Mouse (Mus musculus): ENCODE data around the gene Uvrag.

Uvrag gene

DNA sequence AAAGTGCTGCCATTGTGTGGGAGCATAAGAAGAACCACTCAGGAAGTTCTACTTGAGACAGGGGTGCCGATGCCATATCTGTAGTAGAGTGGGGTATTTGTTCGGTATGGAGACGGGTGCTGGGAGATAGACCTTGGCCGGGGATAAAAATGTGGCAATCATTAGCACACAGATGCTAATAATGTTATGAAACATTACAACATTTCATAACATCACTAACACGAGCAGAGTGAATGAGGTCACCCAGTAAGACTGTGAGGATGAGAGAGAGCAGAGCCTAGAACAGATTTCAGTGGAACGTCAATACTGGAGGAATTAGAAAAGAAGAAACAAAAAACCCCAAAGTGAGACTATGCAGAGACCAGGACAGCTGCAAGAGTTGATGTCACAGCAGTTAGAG is 116.2 kb downstream of the Uvrag start:
- DNase-seq (ENCODE audit: low spot score in 2 of 2): no peak

DNA sequence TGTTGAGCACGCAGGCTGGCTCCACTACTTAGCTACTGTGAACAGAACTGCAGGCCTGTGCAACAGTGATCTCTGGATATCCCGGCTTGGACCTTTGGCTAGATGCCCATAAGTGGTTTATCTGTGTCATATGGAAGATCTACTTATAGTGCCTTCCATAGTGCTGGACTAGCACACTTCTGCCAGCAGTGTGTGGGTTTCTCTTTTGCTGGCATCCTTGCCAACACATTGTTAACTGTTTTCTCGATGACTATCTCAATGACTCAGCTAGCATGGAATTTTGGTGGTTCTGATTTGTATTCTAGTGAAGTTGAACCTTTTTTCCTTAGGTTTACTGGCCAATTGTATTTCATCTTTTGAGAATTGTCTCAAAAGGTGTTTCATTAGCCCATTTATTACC is 117.0 kb downstream of the Uvrag start:
- DNase-seq (ENCODE audit: low spot score in 2 of 2): no peak

- DNase-seq (ENCODE audit: low spot score in 2 of 2): no peak
Measured at GRCm38 (mm10) chr7:99021277-99021676, 119.7 kb downstream of the Uvrag start.

GRCm38 (mm10) chr7:99020353-99020752 is 120.6 kb downstream of the Uvrag start:
- DNase-seq (ENCODE audit: low spot score in 2 of 2): no peak

DNA sequence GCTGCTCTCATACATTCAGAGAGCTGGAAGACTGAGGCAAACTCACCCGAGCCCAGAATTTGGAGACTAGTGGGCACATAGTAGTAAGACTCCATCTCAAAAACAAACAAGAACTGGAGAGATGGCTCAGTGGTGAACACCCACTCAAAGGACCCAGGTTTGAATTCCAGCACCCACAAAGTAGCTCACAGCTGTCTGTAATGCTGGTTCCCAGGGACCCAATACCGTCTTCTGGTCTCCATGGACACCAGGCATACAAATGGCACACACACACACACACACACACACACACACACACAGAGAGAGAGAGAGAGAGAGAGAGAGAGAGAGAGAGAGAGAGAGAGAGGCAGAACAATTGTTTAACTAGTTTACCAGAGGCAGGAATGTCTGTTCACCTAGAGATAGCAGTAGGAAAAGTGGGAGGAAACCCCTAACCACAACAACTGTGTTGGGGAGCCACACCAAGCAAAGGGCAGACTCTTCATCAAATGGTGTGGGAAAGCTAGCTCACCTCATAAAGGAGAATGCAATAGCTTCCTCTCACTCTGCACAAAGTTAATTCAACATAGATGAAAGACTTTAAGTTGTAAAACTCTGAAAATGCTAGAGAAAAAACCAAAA is 123.6 kb downstream of the Uvrag start:
- DNase-seq (ENCODE audit: low spot score in 2 of 2): no peak

GRCm38 (mm10) chr7:99015914-99016313 is 125.0 kb downstream of the Uvrag start:
- no peak for DNase-seq (ENCODE audit: low spot score in 2 of 2)

DNA sequence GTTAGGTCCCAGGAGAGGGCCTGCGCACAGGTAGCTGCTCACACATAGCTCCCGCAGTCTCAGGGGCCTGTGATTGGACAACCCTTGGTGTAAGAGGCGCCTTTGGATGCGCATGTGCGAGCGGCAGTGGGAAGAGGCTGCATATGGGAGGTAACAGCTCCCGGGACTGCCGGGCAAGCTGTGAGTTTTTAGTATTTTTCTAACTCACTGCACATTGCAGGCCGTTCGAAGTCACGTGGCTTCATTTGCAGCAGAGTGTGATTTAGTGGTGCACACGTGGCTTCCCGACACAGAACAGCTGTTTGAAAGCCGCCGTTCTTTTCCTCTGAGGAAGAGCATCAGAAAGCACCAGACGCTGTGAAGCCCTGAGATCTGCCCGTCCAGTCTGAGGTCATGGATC is 125.5 kb downstream of the Uvrag start:
- DNase-seq (ENCODE audit: low spot score in 2 of 2): peak; percentile 53 to 73

GRCm38 (mm10) chr7:99014620-99015019 is 126.3 kb downstream of the Uvrag start:
- DNase-seq (ENCODE audit: low spot score in 2 of 2): no peak

- DNase-seq (ENCODE audit: low spot score in 2 of 2): no peak
Measured at GRCm38 (mm10) chr7:99007506-99008354, 133.2 kb downstream of the Uvrag start.

DNA sequence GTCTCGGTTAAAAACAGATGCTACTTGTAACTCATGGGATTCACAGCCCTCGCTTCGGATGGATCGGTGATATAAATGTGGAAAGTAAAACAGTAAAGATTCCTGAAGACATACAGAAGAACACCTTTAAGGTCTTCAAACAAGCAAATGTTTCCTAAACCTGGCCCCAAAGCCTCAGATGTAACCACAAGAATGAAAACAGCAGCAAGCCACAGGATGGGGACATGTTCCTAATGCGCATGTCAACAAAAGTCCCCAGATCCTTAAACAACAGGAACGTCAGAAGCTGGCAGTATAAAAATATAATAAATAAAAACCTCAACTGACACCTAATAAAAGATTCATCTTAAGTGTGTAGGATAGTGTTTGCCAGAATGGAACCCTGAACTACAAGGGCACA is 137.7 kb downstream of the Uvrag start:
- no peak for DNase-seq (ENCODE audit: low spot score in 2 of 2)

GRCm38 (mm10) chr7:98998722-98999121 is 142.2 kb downstream of the Uvrag start:
- no peak for DNase-seq (ENCODE audit: low spot score in 2 of 2)

DNA sequence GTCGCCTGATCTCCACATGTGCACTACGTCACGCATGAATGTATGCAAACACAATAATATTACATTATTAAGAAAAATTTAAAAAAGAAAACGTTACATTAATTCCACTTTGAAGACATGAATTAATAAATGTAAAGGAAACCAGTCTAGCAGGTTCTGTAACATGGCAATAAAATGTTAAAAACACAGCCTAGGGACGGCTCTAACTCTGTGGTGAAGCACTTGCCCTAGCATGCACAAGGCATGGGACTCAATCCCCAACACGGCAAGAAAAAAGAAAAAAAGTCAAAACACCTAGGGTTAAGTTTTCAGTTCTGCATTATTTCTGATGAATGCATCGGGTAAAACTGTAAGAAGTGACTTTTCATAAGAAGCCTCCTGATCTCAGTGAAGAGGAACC is 143.2 kb downstream of the Uvrag start:
- no peak for DNase-seq (ENCODE audit: low spot score in 2 of 2)

- no peak for DNase-seq (ENCODE audit: low spot score in 2 of 2)
Measured at GRCm38 (mm10) chr7:98996791-98997190, 144.2 kb downstream of the Uvrag start.

- no peak for DNase-seq (ENCODE audit: low spot score in 2 of 2)
Measured at GRCm38 (mm10) chr7:98995126-98995727, 145.7 kb downstream of the Uvrag start.

GRCm38 (mm10) chr7:98994137-98994536 is 146.8 kb downstream of the Uvrag start:
- DNase-seq (ENCODE audit: low spot score in 2 of 2): no peak

GRCm38 (mm10) chr7:98993395-98993794 is 147.5 kb downstream of the Uvrag start:
- no peak for DNase-seq (ENCODE audit: low spot score in 2 of 2)

DNA sequence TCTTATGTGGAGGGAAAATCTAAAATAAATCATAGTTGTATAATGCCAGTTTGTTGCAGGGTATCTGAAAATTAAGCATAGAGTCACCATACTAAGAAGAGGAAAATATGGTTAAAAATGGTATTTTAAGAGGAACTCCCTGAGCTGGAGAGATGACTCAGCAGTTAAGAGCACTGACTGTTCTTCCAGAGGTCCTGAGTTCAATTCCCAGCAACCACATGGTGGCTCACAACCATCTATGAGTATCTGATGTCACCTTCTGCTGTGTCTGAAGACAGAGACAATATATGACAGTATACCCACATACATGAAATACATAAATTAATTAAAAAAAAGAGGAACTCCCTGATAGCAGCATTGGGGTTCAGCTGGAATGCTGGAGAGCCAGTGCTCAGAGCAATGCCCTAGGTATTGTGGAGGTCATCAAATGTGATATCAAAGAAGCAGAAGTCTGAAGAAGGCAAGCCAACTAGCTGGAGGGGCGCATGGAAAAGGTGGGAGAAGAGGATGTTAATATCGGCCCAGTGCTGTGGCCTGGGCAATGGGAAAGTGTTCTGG is 149.7 kb downstream of the Uvrag start:
- DNase-seq (ENCODE audit: low spot score in 2 of 2): no peak

DNA sequence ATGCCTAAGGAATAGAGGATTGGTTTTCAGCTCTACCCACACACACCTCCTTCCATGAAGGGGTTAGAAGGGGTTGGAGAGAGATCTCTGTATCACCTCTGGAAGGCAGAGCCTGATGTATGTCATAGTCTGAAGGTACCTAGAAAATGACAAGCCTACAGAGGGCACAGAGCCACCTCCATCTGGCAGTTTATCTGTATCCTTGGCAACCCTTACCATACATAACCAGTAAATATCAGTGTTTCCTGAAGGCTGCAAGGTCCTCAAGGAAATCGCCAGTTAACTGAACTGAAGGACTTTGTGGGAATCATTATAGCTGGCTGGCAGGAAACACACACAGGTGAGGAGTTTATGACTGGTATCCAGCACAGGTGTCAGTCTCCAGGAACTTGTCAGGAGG is 150.4 kb downstream of the Uvrag start:
- no peak for DNase-seq (ENCODE audit: low spot score in 2 of 2)

DNA sequence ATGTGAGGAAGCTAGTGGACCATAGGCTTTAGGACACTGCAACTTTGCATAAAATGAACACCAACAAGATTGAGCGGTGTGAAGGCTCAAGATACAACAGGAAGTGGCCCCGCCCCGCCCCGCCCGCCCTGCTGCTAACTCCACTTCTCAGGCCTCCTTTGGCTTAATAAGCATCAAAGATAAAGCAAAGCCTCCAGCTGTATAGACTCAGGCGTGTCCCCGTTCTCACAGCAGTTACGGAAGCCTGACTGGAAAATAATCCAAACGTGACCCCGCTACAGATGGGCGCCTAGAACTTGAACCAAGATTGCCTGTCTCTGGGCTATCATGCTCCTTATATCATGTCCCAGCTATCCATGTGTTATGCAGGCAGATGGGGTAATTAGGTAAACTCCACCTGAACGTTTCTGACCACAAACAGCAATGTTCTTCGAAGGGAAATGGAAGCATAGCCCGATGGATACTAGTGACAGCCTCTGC is 153.9 kb downstream of the Uvrag start:
- DNase-seq (ENCODE audit: low spot score in 2 of 2): no peak

- DNase-seq (ENCODE audit: low spot score in 2 of 2): no peak
Measured at GRCm38 (mm10) chr7:98985935-98986334, 155.0 kb downstream of the Uvrag start.

DNA sequence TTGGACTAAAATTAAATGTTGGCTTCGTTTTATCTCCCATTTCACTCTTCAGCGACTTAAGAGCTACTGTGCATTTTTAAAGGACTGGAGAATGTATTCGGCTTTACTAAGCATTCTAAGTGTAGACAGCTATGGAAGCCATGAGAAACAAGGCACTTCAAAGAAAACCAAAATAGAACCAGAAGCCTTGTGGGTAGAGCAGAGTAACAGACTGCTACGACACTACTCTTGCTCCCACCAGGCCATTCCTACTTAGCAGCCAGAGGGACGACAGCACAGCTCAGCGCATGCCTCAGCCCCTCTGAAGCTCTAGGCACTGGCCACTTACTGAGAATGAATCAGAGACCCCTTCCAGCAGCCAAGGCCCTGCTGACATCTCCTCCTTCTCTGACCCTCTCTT is 155.5 kb downstream of the Uvrag start:
- no peak for DNase-seq (ENCODE audit: low spot score in 2 of 2)

DNA sequence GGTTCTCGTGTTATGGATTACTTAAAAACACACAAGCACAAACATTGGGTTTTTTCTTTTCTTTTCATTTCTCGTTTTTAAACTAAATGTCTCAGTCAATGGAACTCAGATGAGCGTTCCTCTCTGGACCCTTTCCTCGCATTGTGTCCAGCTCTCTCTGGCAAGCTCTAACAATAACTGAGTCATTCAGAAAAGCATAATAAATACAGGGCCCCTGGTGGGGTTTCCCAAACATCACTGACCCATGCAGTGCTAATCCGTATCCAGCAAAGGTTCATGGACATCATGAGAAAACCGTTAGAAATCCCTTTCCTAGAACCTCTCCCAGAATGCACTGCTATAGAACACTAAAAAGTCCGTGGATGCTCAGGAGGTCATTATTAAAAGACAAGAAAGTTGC is 156.6 kb downstream of the Uvrag start:
- DNase-seq (ENCODE audit: low spot score in 2 of 2): no peak

DNA sequence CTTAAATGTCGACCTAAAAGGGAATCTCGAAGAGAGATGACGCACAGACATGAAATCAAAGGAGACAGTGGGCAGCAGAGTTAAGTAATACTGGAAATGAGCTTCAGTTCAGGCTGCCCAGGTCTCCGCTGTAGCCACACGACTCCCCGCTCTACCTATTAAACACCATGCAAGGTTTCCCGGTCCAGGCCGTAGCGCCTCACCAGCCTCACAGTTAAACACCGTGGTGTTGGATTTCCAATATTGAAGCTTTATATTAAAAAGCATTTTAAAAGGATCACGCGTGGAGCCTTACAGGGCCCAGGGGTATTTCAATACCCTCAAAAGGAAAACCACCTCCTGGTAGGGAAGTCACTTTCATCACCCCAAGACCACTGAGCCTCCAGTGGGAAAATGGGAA is 157.9 kb downstream of the Uvrag start:
- no peak for DNase-seq (ENCODE audit: low spot score in 2 of 2)
